Mouse (Mus musculus) hindbrain, embryonic 15.5 days (tissue): ENCODE measurements around the gene Gm20388. TPM values are rescaled to one million over a fixed set of nuclear protein-coding genes. Genes with fewer than 3 reads are reported as not detected.

Source experiments
- ATAC-seq: fragments of 200-750 bp; cut with Nextera tagmentation; 2 replicates; pipeline ENCODE4 v1.8.0; 2017; ENCODE audit warnings: low read depth, moderate number of reproducible peaks, moderate TSS enrichment; ENCODE audit not compliant: low FRiP score
- H3K27ac ChIP-seq: fragments of 300-500 bp; sonication (generic); replicated peaks from 2 replicates; pipeline ENCODE4 v1.5.1; 2015; ENCODE audit warnings: mild to moderate bottlenecking, inconsistent platforms
- H3K27me3 ChIP-seq: fragments of 300-500 bp; sonication (generic); 2 replicates; pipeline ENCODE4 v1.6.1; 2015; ENCODE audit warnings: control low read depth, inconsistent platforms
- H3K36me3 ChIP-seq: fragments of 300-500 bp; sonication (generic); 2 replicates; pipeline ENCODE4 v1.6.1; 2015; ENCODE audit warnings: control low read depth, inconsistent platforms
- H3K4me1 ChIP-seq: fragments of 300-500 bp; sonication (generic); replicated peaks from 2 replicates; pipeline ENCODE4 v1.6.1; 2015; ENCODE audit warnings: control low read depth, inconsistent platforms
- H3K4me2 ChIP-seq: fragments of 300-500 bp; sonication (generic); 2 replicates; pipeline ENCODE4 v1.6.1; 2015; ENCODE audit warnings: moderate library complexity, mild to moderate bottlenecking, inconsistent platforms
- H3K4me3 ChIP-seq: fragments of 300-500 bp; sonication (generic); 2 replicates; pipeline ENCODE4 v1.5.1; 2015; ENCODE audit warnings: mild to moderate bottlenecking, inconsistent platforms
- H3K9ac ChIP-seq: fragments of 300-500 bp; sonication (generic); 2 replicates; pipeline ENCODE4 v1.6.1; 2015; ENCODE audit warnings: inconsistent platforms
- H3K9me3 ChIP-seq: fragments of 300-500 bp; sonication (generic); 2 replicates; pipeline ENCODE4 v1.6.1; 2016; ENCODE audit warnings: control low read depth, inconsistent platforms
- WGBS: fragments of 180-500 bp; shearing (Covaris S2); methylation state at CpG from one replicate; pipeline ENCODE4 v1.1.7; 2015; 5-methylcytosine and 5-hydroxymethylcytosine counted together
- polyA plus RNA-seq: library from polyadenylated mRNA; unstranded; fragments of >200 nt; fragmentation: Nextera tagmentation; extraction: Ambion mirVana; gene quantifications from 2 replicates; pipeline ENCODE4 v1.2.1, GENCODE M21; 2015

The Gm20388 gene
- polyA plus RNA-seq, 1 experiment from 2014 or later, result 5.4 TPM

- ATAC-seq, result peak; percentile 34; the same call in 1 of the 2 replicates
- Histone ChIP-seq H3K4me1 (peaks cover 32% of the 10 kb centered on the region), H3K27ac (no peak overlapping the region), H3K27me3 (peaks cover 14% of the 10 kb centered on the region; the same call in 1 of the 2 replicates), H3K9me3 (no peaks in the 10 kb centered on the region), H3K9ac (no peak overlapping the region), H3K36me3 (no peaks in the 10 kb centered on the region), H3K4me3 (no peak overlapping the region), H3K4me2 (no peak overlapping the region)
- 60% methylated on average over 5 of the region's 5 CpGs for WGBS
Observed at GRCm38 (mm10) chr8:122347811-122348552, 2437.3 kb downstream of the Gm20388 start.

GRCm38 (mm10) chr8:122349357-122350297, 2439.0 kb downstream of the Gm20388 start:
- no peak for ATAC-seq
- no peaks in the 10 kb centered on the region for H3K9me3 ChIP-seq
- H3K4me2 ChIP-seq, result no peak overlapping the region
- H3K4me3 ChIP-seq, result no peak overlapping the region
- peaks cover 6% of the 10 kb centered on the region; the same call in 1 of the 2 replicates for H3K27me3 ChIP-seq
- H3K27ac ChIP-seq, result no peak overlapping the region
- H3K36me3 ChIP-seq, result no peaks in the 10 kb centered on the region
- H3K9ac ChIP-seq, result no peak overlapping the region
- peaks cover 18% of the 10 kb centered on the region for H3K4me1 ChIP-seq
- WGBS, result 50% methylated on average over 15 of the region's 15 CpGs

GRCm38 (mm10) chr8:122350309-122351089, 2439.9 kb downstream of the Gm20388 start:
- no peaks in the 10 kb centered on the region for H3K36me3 ChIP-seq
- 34% methylated on average over 11 of the region's 11 CpGs for WGBS
- H3K4me1 ChIP-seq, result peaks cover 13% of the 10 kb centered on the region
- no peak overlapping the region for H3K27ac ChIP-seq
- H3K9ac ChIP-seq, result no peak overlapping the region
- H3K9me3 ChIP-seq, result no peaks in the 10 kb centered on the region
- H3K27me3 ChIP-seq, result no peaks in the 10 kb centered on the region
- no peak overlapping the region for H3K4me3 ChIP-seq
- 0 out of 2 replicates have a peak, but pooled peaks have one; percentile 47 for ATAC-seq
- H3K4me2 ChIP-seq, result no peak overlapping the region

DNA sequence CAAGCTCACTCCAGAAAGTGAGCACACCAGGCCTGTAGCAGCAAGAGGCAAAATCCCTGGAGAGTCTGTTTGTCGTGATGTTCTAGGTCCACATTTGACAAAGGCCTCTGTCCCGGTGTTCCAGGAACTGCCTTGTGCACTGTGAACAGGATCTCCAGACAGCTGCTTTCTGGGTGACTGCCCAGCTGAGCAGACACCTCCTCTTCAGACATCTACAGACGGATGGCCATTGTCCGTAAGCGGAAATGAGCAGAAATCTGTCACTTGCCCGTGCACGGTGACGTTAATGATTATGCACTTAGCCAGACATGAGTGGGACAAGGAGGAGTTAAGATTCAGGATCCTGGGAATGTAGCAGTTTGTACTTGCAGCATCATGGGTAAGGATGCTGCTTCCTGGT, 2443.5 kb downstream of the Gm20388 start:
- no peak overlapping the region for H3K27ac ChIP-seq
- H3K27me3 ChIP-seq, result no peaks in the 10 kb centered on the region
- no peak overlapping the region for H3K4me3 ChIP-seq
- no peak overlapping the region for H3K4me2 ChIP-seq
- no peak overlapping the region for H3K9ac ChIP-seq
- 67% methylated on average over 8 of the region's 8 CpGs for WGBS
- H3K9me3 ChIP-seq, result no peaks in the 10 kb centered on the region
- H3K36me3 ChIP-seq, result no peaks in the 10 kb centered on the region
- no peak for ATAC-seq
- peaks cover 4% of the 10 kb centered on the region for H3K4me1 ChIP-seq

- Histone ChIP-seq H3K9me3 (no peaks in the 10 kb centered on the region), H3K27ac (no peak overlapping the region), H3K36me3 (no peaks in the 10 kb centered on the region), H3K4me2 (no peak overlapping the region), H3K9ac (no peak overlapping the region), H3K4me3 (no peak overlapping the region), H3K4me1 (no peaks in the 10 kb centered on the region), H3K27me3 (no peaks in the 10 kb centered on the region)
- ATAC-seq, result no peak
- WGBS, result 71% methylated on average over 9 of the region's 9 CpGs
Observed at GRCm38 (mm10) chr8:122355642-122356606, 2445.3 kb downstream of the Gm20388 start.

- ATAC-seq, result no peak
- 51% methylated on average over 11 of the region's 11 CpGs for WGBS
- H3K27ac ChIP-seq, result no peak overlapping the region
Observed at GRCm38 (mm10) chr8:122357202-122357601, 2446.6 kb downstream of the Gm20388 start.

GRCm38 (mm10) chr8:122357641-122358040, 2447.0 kb downstream of the Gm20388 start:
- Histone ChIP-seq H3K36me3 (no peaks in the 10 kb centered on the region), H3K9ac (no peak overlapping the region), H3K27ac (no peak overlapping the region), H3K4me1 (no peaks in the 10 kb centered on the region), H3K27me3 (no peaks in the 10 kb centered on the region), H3K9me3 (no peaks in the 10 kb centered on the region), H3K4me2 (no peak overlapping the region), H3K4me3 (no peak overlapping the region)
- no peak for ATAC-seq
- 75% methylated on average over 5 of the region's 5 CpGs for WGBS

More at GRCm38 (mm10) chr8:122357202-122357601, 2446.6 kb downstream of the Gm20388 start:
- Histone ChIP-seq H3K9me3 (no peaks in the 10 kb centered on the region), H3K4me1 (no peaks in the 10 kb centered on the region), H3K4me2 (no peak overlapping the region), H3K4me3 (no peak overlapping the region), H3K9ac (no peak overlapping the region), H3K27me3 (no peaks in the 10 kb centered on the region), H3K36me3 (no peaks in the 10 kb centered on the region)

GRCm38 (mm10) chr8:122359111-122359775, 2448.6 kb downstream of the Gm20388 start:
- Histone ChIP-seq H3K9me3 (no peaks in the 10 kb centered on the region), H3K9ac (no peak overlapping the region), H3K4me1 (no peaks in the 10 kb centered on the region), H3K4me2 (no peak overlapping the region), H3K27ac (no peak overlapping the region), H3K4me3 (no peak overlapping the region), H3K36me3 (no peaks in the 10 kb centered on the region), H3K27me3 (0 out of 2 replicates have a peak, but pooled peaks cover 2% of the 10 kb centered on the region)
- no peak for ATAC-seq
- WGBS, result 74% methylated on average over 15 of the region's 15 CpGs

- Histone ChIP-seq H3K27ac (no peak within 1 kb of the TSS), H3K4me2 (no peak within 1 kb of the TSS), H3K9ac (no peak within 1 kb of the TSS), H3K9me3 (no peaks in the 10 kb centered on the region), H3K4me3 (no peak within 1 kb of the TSS), H3K36me3 (no peaks in the 10 kb centered on the region), H3K4me1 (no peaks in the 10 kb centered on the region), H3K27me3 (0 out of 2 replicates have a peak, but pooled peaks cover 2% of the 10 kb centered on the region)
- ATAC-seq, result no peak
- WGBS, result 82% methylated on average over 7 of the region's 7 CpGs
Observed at GRCm38 (mm10) chr8:122360696-122361416, 2450.2 kb downstream of the Gm20388 start, which contains the start of gene Trhr2. Trhr2 (minus strand) TSS chr8:122360746.

- Histone ChIP-seq H3K4me2 (no peak overlapping the region), H3K27me3 (0 out of 2 replicates have a peak, but pooled peaks cover 2% of the 10 kb centered on the region), H3K9me3 (no peaks in the 10 kb centered on the region), H3K36me3 (no peaks in the 10 kb centered on the region), H3K4me1 (no peaks in the 10 kb centered on the region), H3K4me3 (no peak overlapping the region), H3K27ac (no peak overlapping the region), H3K9ac (no peak overlapping the region)
- ATAC-seq, result no peak
- WGBS, result 46% methylated on average over 5 of the region's 5 CpGs
Observed at GRCm38 (mm10) chr8:122362271-122362670, 2451.6 kb downstream of the Gm20388 start.
